Mouse (Mus musculus) ovary, adult 10 weeks (tissue): ENCODE data around the gene Rxrb. TPM values are rescaled to one million over a fixed set of nuclear protein-coding genes. Genes with fewer than 3 reads are reported as not detected.

Experiments
- polyA plus RNA-seq: library from polyadenylated mRNA; stranded (reverse); fragments of 350-450 nt; fragmentation: Illumina TruSeq; extraction: RNeasy Lipid Tissue Mini Kit (QIAGEN cat#74804); gene quantifications from one replicate; pipeline ENCODE4 v1.2.3, GENCODE M21; 2014

Rxrb gene
- polyA plus RNA-seq = 1.2 TPM

DNA sequence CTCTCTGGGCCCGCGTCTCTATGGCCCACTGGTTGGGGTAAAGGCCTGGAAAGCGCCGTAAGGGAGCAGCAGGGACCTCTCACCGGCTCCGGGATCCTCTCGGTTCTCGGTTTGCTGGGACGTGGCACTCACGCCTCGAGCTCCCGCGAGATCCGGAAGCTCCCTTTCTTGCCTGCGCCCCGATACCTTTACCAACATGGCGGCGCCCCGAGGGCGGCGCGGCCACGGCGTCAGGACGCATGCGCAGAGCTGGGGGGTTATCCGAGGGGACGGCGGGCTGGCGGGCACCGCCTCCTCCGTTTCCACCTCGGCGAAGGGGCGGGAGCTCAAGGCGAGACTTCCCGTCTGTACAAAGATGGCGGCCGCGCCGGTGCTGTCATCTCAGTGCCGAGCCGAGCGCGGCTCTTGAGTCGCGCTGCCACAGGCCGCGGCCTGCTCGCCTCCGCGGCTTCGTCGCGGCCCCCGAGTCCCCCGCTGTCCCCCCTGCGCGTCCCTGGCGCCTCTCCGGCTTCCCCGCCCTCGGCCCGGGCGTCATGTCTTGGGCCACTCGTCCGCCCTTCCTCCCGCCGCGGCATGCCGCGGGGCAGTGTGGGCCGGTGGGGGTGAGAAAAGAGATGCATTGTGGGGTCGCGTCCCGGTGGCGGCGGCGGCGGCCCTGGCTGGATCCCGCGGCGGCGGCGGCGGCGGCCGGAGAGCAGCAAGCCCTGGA, at the start of gene Rxrb, which contains the start of gene Slc39a7:
Gene Rxrb (plus strand): TSS at position 348 of the 709 bp plus-strand sequence.
Gene Slc39a7 (minus strand): TSS at position 218 of the 709 bp plus-strand sequence.

DNA sequence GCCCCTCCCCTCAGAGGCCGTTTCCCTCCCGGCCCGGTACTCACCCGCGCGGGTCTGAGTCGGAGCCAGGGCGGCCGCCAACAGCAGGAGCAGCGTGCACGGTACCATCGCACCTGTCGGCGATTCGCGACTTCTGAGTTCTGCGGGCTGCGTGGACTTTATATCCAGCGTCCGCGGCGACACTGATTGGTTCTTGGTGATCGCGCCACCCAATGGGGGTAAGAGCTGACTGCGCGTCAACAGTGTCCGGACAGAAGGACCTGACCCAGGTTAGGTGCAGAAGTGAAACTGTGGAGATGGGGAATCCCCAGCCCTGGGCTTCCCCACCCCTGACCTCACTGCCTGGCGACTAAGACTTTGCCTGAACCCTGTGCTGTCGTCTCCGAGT, 31.5 kb upstream of the Rxrb start, which contains the start of gene H2-K1:
Gene H2-K1 (minus strand): TSS at position 198 of the 388 bp plus-strand sequence.

DNA sequence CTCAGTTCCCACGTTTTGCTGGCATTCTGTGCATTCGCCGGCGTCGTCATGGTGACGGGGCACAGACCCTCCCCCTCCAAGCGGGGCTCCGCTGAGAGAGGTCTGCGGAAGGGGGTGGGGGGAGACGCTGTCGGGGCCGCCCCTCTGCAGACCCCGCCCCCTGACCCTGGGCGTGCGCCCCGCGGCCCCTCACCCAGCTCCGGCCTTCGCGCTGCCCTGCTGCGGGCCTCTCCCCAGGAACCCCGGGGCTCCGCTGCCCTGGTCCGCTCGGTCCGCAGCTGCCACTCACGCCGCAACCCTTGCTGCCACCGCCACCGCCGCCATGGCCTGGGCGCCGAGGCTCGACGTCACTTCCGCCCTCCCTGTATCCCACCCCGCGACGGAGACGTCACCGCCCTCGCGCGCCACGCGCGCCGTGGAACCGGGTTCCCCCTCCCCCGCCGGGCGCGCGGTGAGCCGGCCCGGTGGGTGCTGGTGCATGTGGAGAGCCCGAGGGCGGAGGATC, 7.2 kb upstream of the Rxrb start, which contains the start of gene Ring1:
Gene Ring1 (minus strand): TSS at position 364 of the 505 bp plus-strand sequence.

DNA sequence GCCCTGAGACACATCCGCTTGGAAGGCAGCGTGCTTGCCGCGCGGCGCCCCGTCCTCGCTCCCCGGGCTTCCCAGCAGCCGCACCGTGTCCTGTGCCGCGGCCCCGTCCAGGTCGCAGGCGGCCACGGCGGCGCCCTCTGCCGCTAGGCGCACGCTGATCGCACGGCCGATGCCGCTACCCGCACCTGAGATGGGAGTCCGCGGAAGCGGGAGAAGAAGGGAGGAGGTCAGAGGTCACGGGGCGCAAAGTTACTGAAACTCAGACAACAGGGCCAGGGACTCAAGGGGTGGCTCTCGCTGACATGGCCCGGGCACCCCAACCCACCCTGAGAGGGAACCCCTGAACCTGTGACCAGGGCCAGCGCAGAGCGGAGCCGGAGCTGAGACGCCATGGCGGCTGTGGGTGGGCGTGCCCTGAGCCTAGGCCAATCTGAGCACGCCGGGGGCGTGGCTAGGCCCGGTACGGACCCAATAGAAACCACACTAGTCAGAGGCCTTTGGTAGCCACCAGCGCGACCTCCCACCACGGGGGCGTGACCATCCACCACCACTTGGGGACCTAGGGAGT, 3.9 kb upstream of the Rxrb start, which contains the start of gene H2-Ke6:
Gene H2-Ke6 (minus strand): TSS at position 405 of the 568 bp plus-strand sequence.

DNA sequence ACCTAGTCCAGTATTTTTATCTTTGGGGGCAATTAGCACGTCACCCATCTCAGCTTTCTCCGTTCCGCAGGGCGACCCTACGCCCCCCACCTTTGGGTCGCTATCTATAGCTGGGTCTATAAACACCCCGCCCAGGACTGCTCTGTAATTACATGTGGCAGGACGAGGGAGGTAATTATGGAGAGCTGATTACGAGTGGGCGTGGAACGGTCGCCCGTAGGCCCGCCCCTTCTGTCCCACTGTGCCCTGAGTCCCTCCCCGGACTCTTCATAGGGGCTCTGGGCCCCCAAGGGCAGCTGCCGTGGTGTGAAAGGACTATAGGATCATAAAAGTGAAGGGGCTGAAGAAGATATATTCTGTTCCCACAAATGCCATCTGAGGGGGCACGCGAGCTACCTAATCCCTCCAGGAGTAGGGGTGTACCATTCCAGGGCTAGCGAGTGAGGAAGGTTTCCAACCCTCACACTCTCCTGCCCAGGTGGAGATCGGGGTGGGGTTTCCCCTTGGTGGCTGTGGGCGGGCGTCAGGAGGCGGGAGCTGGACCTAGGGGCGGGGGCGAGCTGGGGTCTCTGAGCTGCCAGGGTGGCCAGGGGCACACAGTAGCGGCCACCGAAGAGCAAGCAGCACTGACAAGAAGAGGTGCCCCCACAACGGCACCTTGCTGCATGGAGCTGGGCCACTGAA, 7.4 kb downstream of the Rxrb start, which contains the start of gene Col11a2:
Gene Col11a2 (plus strand): TSS at position 560 of the 684 bp plus-strand sequence.

Other genes with a start within 250 kb of the Rxrb start
- gene Angptl4, start 250.0 kb upstream of the Rxrb start, polyA plus RNA-seq = 5.5 TPM
- gene Kank3, start 221.3 kb upstream of the Rxrb start, polyA plus RNA-seq = 5.6 TPM
- gene Rps28, start 207.2 kb upstream of the Rxrb start, polyA plus RNA-seq = 90.3 TPM
- 14.1 TPM for gene Ndufa7, start 207.2 kb upstream of the Rxrb start, polyA plus RNA-seq
- 9.6 TPM for gene Cd320, start 188.7 kb upstream of the Rxrb start, polyA plus RNA-seq
- not detected for gene Gm7029, start 158.0 kb upstream of the Rxrb start, polyA plus RNA-seq
- 4.2 TPM for gene Kifc1, start 141.2 kb upstream of the Rxrb start, polyA plus RNA-seq
- gene Platr17, start 126.7 kb upstream of the Rxrb start, polyA plus RNA-seq = not detected
- gene Daxx, start 122.4 kb upstream of the Rxrb start, polyA plus RNA-seq = 6.0 TPM
- 33.7 TPM for gene Tapbp, start 115.9 kb upstream of the Rxrb start, polyA plus RNA-seq
- gene Zbtb22, start 115.9 kb upstream of the Rxrb start, polyA plus RNA-seq = 1.7 TPM
- 1.9 TPM for gene Rgl2, start 102.3 kb upstream of the Rxrb start, polyA plus RNA-seq
- gene Pfdn6, start 91.5 kb upstream of the Rxrb start, polyA plus RNA-seq = 15.3 TPM
- 0.74 TPM for gene Wdr46, start 91.2 kb upstream of the Rxrb start, polyA plus RNA-seq
- gene B3galt4, start 80.3 kb upstream of the Rxrb start, polyA plus RNA-seq = 0.29 TPM
- gene Vps52, start 76.0 kb upstream of the Rxrb start, polyA plus RNA-seq = 3.7 TPM
- gene Rps18, start 75.8 kb upstream of the Rxrb start, polyA plus RNA-seq = 24.9 TPM
- 77.3 TPM for gene H2-K1, start 31.5 kb upstream of the Rxrb start, polyA plus RNA-seq
- gene Ring1, start 7.1 kb upstream of the Rxrb start, polyA plus RNA-seq = 1.5 TPM
- not detected for gene H2-Ke6, start 3.8 kb upstream of the Rxrb start, polyA plus RNA-seq
- 1.2 TPM for gene Slc39a7, start 130 bp upstream of the Rxrb start, polyA plus RNA-seq
- gene Col11a2, start 7.6 kb downstream of the Rxrb start, polyA plus RNA-seq = not detected
- not detected for gene H2-Oa, start 60.5 kb downstream of the Rxrb start, polyA plus RNA-seq
- gene H2-DMa, start 87.7 kb downstream of the Rxrb start, polyA plus RNA-seq = not detected
- gene Brd2, start 90.8 kb downstream of the Rxrb start, polyA plus RNA-seq = 266 TPM
- 1.1 TPM for gene H2-DMb2, start 111.5 kb downstream of the Rxrb start, polyA plus RNA-seq
- 5.0 TPM for gene H2-DMb1, start 121.3 kb downstream of the Rxrb start, polyA plus RNA-seq
- 2.4 TPM for gene Tap1, start 155.7 kb downstream of the Rxrb start, polyA plus RNA-seq
- gene Psmb9, start 156.0 kb downstream of the Rxrb start, polyA plus RNA-seq = 2.2 TPM
- gene Psmb8, start 165.9 kb downstream of the Rxrb start, polyA plus RNA-seq = 0.83 TPM
- gene Tap2, start 171.7 kb downstream of the Rxrb start, polyA plus RNA-seq = not detected
- 3.7 TPM for gene H2-Ob, start 207.1 kb downstream of the Rxrb start, polyA plus RNA-seq
- gene H2-Ab1, start 225.9 kb downstream of the Rxrb start, polyA plus RNA-seq = 33.0 TPM